Mouse (Mus musculus) lung, postnatal 4 days (tissue): ENCODE results near the gene Samd1.
"Not testable (repeated sequence)": the region's sequence is repeated elsewhere in the genome, so short reads cannot be mapped to it uniquely, and the experiment has no call there.

Experiments
- DNase-seq, 2 experiments: peaks; one replicate each; pipeline ENCODE4 v3.0.0; 2021

Gene Samd1

DNA sequence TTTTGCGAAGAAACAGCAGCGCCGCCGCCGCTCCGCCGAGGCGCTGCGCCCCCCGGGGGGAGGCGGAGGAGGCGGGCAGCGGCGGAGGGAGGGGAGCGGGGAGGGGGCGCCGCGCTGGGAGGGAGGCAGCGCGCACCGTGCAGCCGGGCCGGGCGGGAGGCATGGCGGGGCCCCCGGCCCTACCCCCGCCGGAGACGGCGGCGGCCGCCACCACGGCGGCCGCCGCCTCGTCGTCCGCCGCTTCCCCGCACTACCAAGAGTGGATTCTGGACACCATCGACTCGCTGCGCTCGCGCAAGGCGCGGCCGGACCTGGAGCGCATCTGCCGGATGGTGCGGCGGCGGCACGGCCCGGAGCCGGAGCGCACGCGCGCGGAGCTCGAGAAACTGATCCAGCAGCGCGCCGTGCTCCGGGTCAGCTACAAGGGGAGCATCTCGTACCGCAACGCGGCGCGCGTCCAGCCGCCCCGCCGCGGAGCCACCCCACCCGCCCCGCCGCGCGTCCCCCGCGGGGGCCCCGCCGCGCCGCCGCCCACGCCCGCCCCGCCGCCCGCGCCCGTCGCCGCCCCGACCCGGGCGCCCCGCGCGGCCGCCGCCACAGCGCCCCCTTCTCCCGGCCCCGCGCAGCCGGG is at the start of gene Samd1:
Gene Samd1 (plus strand): TSS at position 162 of the 631 bp plus-strand sequence.
- peak; percentile 63 to 79 for DNase-seq

DNA sequence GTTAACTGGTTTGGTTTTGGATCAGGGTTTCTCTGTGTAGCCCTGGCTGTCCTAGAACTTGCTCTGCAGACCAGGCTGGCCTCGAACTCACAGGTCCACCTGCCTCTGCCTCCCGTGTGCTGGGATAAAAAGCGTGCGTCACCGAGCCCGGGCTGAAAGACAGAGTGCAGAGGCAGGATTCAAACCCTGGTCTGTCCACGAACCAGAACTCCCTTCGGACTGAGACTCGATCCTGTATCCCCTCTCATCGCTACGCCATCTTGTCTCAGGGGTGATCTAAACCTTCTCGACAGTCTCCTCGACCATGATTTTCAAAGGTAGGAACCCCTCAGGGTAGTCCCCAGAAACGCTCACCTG is 42.7 kb upstream of the Samd1 start:
- DNase-seq = no peak

DNA sequence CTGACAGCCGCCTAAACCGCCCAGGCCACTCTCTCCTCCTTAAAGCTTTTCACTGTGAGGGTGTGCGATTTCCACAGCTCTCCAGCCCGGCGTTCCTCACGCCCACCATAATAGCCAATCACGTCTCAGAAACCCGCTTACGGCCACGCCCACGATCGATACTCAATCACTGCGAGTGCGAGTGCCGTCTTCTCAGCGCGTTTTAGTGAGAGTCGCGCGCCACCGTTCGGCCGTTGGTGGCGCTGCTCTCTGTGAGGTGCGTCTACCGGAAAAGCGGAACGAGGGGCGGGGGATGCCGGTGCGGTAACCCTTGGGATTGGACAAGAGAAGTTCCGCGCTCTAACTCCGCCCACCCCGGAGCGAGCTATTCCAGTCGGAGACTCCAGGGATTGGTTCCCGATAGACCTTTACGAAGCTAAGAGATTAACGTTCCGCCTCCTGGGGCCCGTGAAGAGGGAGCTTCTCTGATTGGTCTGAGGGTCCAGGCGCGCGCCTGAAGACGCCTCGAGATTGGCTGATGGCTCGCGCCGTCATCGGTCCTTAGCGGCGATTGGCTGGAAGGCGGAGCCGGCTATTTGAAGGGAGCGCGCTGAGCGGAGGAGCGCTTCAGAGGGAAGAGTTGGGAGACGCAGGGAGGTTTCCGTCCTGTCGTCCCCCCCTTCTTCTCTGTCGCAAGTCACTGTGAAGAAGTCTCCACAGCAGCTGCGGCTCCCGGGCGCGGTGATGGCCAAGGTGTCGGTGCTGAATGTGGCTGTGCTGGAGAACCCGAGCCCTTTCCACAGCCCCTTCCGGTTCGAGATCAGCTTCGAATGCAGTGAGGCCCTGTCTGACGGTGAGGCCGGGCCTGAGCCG is 42.1 kb upstream of the Samd1 start, which contains the start of the genes Gm10644 and Asf1b:
Gene Gm10644 (minus strand): TSS at position 100 of the 852 bp plus-strand sequence.
Gene Asf1b (plus strand): TSS at position 402 of the 852 bp plus-strand sequence.
- DNase-seq = peak; percentile 99 to 100

DNA sequence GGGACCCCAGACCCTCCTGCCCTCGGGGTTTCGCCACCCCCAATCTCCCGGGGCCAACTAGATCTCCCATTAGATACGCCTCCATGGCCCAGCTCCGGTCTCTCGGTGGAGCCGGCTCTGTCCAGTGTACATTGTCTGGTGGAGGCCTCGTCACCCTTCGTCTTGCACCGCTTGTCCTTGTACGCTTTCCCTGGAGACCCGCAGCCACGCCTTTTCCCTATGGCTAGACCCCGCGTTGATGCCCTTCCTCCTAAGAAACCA is 41.6 kb upstream of the Samd1 start:
- DNase-seq = no peak

DNA sequence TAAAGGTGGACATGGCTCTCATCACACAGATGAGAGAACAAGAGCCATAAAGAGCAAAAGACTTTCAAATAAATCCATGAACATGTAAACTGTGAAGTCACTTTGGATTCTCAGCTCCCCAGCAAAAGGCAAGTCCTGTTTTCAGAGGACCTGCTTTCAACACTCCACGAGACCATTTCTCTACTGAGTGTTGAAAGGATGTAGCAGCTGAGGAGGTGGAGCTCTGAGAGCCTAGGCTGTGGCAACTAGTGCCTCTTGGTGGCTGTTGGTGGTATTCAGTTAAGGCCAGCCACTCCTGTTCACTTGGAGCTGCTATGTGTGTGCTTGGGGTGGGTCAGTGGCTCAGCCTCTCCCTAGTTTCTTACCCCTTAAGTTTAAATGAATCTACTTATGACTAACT is 40.7 kb upstream of the Samd1 start:
- DNase-seq = no peak

DNA sequence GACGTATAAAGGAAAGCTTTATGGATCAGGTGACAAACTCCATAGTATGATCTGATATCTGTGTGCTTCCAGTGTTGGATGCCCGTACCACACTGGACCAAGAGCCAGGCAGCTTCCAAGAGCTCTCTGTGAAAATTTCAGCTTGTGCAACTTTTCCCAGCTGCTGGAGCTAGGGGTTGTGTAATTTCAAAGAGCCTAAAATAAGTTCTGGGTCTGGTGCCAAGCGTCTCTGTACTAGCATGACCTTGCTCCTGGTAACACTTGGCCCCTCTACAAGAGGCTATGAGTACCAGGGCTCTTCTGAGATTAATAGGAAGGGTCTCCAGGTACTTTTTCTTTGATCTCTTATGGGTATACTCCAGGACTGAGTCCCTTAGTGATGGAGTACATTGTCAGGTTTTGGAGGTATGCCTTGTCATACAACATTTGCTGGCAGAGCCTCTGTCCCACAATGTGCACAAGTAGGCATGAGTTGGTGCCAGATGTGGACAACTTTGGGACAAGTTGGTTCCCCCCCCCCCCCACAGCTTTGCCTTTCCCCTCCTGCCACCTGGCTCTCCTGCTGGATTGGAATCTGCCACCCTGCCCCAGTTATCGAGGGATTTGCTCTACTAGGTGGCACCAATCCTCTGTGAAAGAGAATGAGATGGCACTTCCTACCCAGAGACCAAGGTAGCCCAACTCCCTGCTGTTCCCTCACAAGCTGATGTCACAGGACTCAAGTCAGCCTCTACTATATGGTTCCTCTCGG is 33.3 kb upstream of the Samd1 start:
- peak; percentile 65 to 71 for DNase-seq

DNA sequence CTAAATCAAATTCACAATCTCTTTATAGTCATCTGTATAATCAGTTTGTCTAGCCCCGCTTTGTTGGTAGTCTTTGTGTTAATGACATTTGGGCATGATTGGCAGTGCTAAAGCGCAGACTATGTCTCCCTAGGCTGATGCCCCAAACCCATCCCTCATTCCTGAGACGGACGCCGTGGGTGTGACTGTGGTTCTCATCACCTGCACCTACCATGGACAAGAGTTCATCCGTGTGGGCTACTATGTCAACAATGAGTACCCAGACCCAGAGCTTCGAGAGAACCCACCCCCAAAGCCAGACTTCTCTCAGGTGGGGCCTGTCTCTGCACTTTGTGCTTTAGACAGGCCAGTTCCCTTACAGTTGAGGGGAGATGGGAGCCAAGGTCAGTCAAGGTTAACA is 29.8 kb upstream of the Samd1 start:
- no peak for DNase-seq

DNA sequence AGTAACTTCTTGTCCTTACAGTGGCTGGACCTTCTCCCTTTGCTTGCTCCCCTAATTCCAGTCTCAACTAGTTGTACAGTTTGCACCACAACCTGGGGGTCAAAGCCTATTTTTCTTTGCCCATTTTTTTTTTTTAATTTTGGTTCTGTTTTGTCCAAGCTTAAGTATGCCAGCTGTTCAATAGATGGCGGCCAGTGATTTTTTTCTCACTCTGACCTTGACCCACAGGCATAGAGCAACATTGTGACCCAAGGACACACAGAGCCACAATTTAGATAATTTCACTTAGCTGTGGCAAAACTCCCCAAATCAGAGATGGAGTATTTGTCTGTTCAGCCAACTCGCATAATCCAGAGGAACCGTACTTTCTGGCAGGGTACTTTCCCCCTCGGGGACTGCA is 26.4 kb upstream of the Samd1 start:
- DNase-seq = no peak

DNA sequence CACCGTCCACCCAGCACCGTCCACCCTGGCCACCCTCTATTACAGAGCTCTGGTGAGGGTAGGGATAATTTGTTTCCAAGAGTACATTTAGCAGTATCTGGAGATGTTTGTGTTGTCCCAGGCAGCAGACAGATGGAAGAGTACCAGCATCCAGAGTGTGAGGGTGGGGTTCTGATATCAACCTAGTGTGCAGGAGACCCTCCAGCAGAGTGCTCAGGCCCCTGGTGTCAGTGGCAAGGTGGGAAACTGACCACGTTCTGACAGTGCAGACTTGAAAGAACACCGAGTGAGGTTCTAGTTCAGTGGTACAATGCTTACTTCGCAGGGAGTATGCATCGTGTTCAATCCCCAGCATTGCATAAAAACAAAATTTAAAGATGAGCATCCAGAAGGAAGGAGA is 25.8 kb upstream of the Samd1 start:
- no peak for DNase-seq

DNA sequence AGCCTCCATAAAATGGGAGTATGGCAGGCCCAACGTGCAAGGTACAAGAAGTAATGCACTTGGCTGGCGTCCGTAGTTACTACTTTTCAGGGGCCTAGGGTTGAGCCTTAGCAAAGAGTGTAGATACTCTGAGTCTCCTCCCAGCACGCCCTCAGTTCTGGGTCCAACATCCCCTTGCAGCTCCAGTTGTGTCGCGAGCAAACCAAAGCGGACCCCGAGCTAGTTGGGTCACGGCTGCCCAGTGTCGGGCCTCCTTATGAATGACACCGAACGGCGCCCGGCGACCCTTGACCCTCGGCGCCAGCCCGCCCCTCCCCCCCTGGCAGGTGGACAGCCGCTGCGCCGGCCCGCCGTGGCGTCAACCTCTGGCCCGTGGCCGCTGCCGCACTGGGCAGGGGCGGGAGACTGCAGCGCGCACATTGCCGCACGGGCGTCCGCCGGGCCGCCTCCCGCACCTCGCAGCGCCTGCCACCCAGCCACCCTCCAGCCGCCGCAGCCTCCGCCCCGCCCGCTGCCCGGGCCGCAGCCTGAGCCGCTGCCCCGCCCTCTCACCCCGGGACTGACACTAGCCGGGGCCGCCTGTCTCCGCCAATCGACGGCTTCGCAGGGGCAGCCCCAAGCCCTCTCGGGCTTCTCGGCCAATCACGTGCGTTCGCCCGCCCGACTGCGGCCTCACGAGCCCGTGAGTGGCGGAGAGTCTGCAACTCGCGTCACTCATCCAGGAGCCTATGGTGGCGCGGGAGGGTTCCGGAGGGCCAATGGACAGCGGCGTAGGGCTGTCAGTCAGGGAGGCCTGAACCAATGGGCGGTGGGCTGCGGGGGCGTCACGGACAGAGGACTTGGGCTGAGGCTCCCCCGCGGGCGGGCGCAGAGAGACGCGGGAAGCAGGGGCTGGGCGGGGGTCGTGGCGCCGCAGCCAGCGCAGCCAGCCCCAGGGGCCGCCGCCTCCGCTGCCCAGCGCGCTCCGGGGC is 25.0 kb upstream of the Samd1 start, which contains the start of gene Prkaca:
Gene Prkaca (plus strand): TSS at position 844 of the 971 bp plus-strand sequence.
- DNase-seq = peak; percentile 97 to 100

DNA sequence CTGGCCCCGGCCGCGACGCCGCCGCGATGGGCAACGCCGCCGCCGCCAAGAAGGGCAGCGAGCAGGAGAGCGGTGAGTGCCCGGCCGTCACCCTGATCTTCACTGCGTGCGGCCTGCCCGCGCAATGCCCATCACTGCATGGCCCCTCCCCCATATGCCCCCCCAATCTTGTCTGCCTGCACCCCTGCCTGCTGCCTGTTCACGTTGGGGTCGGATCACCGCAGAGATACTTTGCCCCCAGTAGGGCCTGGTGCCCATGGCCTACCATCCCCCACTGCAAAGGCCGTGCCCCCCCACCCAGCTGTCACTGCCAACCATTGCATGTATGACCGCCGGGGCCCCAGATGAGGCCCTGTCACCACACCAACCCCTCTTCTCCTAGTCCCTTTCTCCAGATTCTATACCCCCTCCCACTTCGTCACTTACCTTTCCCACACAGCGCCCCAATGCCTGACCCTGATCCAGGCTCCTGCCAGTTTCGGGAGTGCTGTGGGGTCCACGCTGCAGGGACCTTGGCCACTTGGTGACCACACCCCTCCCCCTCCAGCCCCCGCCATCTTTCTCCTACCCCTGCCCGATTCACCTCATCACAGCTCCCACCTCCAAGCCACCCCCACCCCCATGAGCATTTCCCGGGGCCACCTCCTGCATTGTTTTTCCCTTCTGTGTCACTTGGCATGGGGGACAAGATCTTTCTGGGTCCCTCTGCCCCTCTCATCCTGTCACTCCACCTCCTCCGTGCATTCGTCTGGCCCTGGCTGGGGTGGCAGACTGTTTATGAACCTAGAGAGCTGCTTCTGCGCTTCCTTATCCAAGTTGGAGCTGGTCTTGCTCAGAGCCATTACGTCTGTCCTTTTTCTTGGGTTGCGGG is 24.1 kb upstream of the Samd1 start:
- no peak for DNase-seq

DNA sequence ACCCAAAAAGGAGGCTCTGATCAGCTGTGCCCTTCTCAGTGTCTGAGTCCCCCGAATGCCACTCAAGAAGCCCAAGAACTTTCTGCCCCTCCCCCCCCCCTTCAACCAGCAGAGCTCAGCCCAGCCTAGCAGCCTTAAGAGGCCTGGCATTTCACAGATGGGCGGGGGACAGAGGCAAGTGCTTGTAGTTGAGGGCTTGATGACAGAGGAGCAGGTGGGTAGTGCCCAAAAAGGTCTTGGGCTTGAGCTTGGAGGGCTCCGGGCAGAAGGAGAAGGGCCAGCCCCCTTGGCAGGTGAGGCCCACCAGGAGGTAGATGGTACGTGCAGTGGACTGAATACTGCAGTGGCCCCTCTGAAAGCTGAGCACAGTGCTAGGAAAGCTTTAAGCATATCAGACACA is 23.0 kb upstream of the Samd1 start:
- peak; percentile 44 to 63 for DNase-seq

DNA sequence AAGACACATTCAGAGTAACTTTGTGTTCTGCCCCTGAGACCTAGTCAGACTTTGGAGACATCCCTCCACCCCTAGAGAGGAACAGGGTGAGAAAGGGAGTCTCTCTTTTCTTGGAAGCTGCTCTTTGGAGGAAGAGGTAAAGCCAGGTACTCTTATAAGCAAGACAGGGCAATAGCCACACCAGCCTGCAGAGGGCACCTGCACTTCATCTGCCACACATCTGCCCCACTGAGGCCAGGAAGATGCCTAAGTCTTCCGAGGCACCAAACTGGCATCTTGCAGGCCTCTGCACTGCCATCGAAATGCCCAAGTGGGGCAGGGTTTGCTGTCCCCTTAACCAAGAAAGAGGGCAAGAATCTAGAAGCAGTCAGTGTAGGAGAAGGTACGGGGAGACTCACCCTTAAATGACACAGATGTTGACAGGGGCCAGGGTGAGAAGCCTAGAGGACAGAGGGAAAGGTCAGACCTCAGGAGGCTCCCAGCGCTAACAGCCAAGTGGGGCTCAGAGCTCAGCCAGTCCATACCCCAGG is 21.3 kb upstream of the Samd1 start:
- DNase-seq = peak in 1 of 2 experiments; percentile 43

DNA sequence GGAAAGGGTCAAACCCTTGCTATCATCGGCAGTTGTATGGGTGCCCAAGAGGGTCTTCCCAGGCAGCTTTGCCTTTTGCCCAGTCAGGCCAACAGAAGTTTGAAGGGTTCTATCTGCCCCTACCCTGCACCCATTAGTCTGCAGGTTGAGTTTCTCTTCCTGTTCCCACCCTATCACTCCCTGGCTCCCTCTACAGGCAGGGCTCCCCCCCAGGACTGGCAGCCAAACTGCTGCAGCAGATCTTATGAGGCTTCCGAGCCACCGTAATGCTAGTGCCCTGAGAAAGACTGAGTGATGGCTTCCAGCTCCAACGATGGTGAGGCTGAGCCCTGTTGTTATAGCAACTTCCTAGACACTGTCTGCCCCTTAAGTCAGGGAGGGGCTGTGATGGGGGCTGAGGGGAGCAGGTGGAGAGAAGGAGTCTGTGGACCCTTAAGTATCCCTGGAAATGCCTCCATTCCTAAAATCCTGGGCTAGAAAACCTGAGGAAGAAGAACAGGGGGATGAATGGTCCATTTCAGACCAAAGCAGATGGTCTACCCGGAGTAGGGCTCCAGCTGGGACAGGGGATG is 20.6 kb upstream of the Samd1 start:
- DNase-seq = peak in 1 of 2 experiments; percentile 19

DNA sequence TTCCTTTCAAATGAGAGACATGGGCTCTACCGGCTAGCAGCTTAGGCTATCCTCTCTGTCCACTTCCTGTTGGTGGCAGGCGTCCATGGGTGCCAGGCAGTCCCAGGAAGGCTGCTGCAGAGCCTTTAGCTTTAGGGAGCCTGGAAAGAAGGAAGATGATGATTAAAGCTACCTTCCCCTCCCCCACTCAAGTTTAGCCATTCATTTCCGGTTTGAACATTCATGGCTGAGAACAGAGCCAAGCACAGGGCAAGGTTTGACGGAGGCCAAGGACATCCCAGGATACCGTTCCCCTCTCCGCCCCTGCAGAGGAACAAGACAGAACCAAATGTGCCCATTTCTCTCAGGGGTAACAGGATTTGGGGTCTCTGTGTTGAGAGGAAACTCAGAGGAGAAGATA is 19.8 kb upstream of the Samd1 start:
- DNase-seq = peak in 1 of 2 experiments; percentile 17

DNA sequence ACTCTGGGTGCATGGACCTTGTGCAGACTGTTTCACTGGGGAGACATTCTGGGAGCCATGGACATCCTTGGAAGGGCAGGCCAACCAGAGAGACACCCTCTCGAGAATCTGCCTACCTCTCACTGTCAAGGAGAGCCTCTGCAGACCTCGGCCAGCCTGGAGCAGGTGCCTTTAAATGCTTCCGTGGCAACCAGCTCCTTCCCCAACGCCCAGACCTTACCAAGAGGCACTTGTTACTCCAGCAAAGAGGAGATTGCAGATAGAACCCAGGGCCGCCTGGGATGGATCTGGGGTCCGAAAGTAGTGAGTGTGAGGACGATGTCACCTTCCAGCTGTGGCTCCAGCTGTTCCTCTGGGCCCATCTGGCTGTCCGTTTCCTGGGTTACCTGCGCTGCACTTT is 19.3 kb upstream of the Samd1 start:
- DNase-seq = no peak

DNA sequence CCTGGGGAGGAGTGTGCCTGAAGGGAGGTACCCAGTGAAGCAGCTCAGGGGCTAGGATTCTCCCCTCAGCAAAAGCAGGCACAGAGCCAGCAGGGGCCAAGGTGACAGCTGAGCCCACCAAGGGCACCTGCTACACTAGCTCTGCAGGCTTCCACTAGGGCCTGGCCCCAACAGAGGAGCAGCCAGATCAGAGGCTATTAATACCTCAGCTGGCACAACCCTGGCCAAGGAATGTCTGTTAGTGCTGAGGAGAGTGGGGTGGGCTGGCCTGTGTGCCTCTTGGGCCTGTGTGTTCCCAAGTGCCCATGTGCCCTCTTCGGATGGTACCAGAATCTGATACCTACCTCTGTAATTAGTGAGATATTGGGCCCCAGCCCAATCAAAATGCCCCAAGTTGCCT is 17.2 kb upstream of the Samd1 start:
- DNase-seq = no peak

DNA sequence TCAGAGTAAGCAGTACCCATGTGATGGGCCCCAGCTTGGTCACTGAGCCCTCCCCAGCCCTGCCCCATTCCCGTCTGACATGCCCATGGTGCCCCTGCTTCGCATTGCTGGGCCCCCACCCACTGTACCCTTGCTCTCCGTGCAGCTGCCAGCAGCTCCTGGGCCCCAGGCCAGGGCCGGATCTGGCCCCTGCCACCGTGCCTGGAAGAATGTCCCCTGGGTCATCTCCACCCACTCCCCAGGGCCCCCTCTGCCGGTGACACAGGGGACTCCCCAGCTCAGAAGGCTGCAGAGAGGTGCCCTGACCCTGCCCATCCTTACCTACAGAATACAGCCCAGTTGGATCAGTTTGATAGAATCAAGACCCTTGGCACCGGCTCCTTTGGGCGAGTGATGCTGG is 16.6 kb upstream of the Samd1 start:
- no peak for DNase-seq

DNA sequence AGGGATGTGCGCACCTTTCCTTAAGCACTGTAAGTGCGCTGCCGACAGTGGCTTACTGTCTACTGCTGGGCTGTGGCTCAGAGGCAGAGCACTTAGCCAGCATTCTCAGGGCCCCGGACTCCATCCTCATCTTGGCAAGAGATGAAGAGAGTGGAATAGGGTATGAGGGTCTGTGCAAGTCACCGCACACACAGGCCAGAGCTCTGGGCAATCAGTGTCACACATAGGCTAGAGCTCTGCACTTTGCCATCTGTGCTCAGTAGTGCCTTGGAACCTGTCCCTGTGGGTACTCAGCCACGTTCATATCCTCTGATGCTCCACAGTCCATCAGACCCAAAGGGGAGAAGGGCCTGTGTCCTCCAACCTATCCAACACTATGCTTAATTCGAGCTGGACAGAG is 15.9 kb upstream of the Samd1 start:
- no peak for DNase-seq

DNA sequence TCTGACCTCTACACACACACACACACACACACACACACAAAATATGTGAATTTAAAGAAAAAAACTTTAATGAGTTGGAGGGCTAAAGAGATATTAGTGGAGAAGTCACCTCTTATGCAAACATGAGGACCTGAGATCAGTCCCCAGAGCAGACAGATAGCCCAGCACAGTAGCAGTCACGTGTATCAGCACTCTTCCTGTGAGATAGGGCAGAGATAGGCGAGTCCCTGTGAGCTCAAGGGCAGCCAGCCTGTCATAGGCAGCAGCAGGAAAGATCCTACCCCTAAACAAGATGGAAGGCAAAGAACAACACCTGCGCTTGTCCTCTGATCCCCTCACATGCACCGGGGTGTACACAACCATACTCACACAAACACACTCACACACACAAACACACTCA is 15.0 kb upstream of the Samd1 start:
- no peak for DNase-seq

DNA sequence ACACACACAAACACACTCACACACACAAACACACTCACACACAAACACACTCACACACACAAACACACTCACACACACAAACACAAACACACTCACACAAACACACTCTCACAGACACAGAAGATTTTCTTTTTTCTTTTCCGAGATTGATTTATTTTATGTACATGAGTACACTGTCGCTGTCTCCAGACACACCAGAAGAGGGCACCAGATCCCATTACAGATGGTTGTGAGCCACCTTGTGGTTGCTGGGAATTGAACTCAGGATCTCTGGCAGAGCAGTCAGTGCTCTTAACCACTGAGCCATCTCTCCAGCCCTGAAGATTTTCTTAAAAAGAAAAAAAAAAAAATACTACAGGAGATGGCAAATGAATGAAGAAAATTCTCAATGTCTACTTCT is 14.2 kb upstream of the Samd1 start:
- not testable (repeated sequence) for DNase-seq
